Mouse (Mus musculus) liver, adult 2 months (tissue): ENCODE measurements around the gene Tex37.

Experiments
- CTCF ChIP-seq: fragments of 200-500 bp; IDR thresholded peaks from 2 replicates; pipeline ENCODE4 v1.5.1; 2011; ENCODE audit warnings: low read depth, low read length, control low read depth
- POLR2A ChIP-seq: fragments of 200-500 bp; IDR thresholded peaks from 2 replicates; pipeline ENCODE4 v1.6.1; 2011; ENCODE audit warnings: low read length, control low read depth; ENCODE audit not compliant: insufficient read depth; ENCODE audit errors: extremely low read depth

- TF ChIP-seq CTCF = no peak
- TF ChIP-seq POLR2A = no peak
Measured at GRCm38 (mm10) chr6:70872128-70872527, 46.6 kb downstream of the Tex37 start.
